Mouse (Mus musculus) mouse embryonic stem cell (cell line): Measurements from ENCODE around the gene Mvk.

Experiments used
- in situ Hi-C, 2 experiments: fragments of 300-500 bp; cut with MboI; formaldehyde crosslinking; loops; 1 replicate in 1 of 2; 3 replicates in 1 of 2; pipeline ENCODE4 v1.14.3; 2019 to 2020; ENCODE audit warnings: low sequenced_read_pairs in 2 of 2, low pct_unique_long_range_greater_than_20kb in 1 of 2, mixed read lengths in 1 of 2; ENCODE audit not compliant: unreplicated experiment in 1 of 2

The Mvk gene

GRCm38 (mm10) chr5:114443566-114444367 lies at the start of gene Mvk, which contains the start of gene Mmab:
Gene Mvk (plus strand): TSS chr5:114444269.
Gene Mmab (minus strand): TSS chr5:114444060.
- in situ Hi-C loops, result no loop called here

- in situ Hi-C loops, result no loop called here
Observed at GRCm38 (mm10) chr5:114406592-114406991, 37.5 kb upstream of the Mvk start.

DNA sequence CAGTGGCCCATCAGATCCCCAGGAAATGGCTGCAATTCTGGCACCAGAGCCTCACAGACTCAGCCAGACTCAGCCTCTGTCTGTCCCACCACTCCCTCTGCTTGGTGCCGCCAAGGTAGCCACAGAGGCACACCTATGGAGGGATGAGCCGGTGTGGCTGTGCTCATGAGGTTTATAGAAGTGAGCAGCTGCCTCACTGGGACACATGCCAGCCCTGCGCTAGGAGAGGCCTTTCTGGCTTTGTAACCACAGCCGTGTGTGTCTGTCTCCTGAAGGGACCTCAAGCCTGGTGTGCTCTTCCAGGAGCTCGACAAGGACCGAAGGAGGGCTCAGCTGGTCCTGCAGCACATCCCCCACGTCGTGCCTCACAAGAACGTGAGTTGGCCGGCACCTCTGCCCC lies 36.8 kb upstream of the Mvk start:
- in situ Hi-C loops, result no loop called here

DNA sequence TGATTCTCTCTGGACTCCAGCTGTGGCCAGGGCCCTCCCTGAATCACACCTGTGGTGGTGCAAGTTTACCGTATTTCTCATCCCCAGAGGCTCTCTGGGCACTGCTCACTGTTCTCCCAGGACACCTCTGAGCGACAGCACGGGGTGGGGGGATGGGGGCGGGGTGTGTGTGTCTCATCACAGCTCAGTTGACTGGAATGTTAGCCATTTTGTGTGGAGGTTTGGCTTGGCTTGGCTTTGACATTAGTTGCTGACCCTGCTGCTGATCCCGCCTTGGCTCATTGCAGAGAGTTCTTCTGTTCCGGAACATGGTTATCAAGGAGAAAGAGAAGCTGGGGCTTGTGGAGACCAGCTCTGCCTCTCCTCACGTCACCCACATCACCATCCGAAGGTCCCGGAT lies 36.3 kb upstream of the Mvk start:
- in situ Hi-C loops, result no loop called here

- in situ Hi-C loops, result no loop called here
Observed at GRCm38 (mm10) chr5:114408846-114409245, 35.2 kb upstream of the Mvk start.

DNA sequence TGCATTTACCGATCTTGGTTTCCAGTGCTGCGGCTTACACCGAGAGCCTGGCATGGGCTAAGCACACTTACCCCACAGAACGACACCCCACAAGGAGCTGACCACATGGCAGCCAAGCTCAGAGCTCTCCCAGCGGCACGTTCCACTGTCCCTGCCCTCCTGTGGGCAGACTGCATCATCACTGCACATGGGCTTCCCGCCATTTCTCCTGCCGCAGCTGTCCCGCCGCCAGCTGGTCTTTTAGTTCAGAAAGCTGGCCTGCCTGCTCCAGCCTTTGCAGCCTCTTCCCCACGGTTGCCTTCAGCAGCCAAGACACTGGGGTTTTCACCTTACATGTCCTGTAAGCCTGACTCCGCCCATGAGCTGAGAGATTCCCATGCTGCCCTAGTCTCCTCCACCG lies 33.6 kb upstream of the Mvk start:
- in situ Hi-C loops, result no loop called here

- in situ Hi-C loops, result no loop called here
Observed at GRCm38 (mm10) chr5:114412361-114412998, 31.6 kb upstream of the Mvk start.

GRCm38 (mm10) chr5:114413067-114413735 lies 30.9 kb upstream of the Mvk start:
- in situ Hi-C loops, result no loop called here

DNA sequence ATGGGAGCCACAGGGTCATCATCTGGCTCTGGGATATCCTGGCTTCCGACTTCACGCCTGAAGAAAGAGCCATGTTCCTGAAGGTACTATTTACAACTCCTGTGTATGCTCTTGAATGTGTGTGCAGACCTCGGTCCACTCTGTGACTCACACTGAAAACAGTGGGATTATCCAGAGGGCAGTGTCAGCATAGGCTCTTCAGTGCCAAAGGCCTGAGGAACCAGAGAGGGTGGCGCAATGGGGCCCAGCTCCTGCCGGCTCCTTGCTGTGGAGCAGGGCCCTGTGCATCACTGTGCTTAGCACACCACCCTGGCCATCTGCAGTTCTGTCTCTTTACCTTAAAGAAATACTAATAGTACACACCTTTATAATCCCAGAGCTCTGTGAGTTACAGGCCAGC lies 28.5 kb upstream of the Mvk start:
- in situ Hi-C loops, result no loop called here

DNA sequence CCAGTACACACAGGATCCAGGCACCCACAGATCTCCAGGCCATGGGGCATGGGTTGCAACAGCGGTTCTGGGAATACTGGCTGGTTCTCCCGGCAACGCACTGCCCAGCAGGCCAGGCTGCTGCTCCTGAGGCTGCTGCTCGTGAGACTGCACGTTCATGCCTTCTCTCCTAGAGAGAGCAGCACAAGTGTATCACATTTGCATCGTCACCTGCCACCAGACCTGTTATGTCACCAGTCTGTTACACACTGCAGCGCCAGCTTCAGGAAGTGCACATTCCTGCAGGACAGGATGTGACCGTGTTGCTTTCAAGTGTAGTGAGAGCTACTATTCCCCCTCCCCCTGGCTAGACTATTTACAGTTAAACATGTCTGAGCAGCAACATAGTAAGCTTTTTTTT lies 27.2 kb upstream of the Mvk start:
- in situ Hi-C loops, result no loop called here

- in situ Hi-C loops, result no loop called here
Observed at GRCm38 (mm10) chr5:114418541-114418940, 25.5 kb upstream of the Mvk start.

DNA sequence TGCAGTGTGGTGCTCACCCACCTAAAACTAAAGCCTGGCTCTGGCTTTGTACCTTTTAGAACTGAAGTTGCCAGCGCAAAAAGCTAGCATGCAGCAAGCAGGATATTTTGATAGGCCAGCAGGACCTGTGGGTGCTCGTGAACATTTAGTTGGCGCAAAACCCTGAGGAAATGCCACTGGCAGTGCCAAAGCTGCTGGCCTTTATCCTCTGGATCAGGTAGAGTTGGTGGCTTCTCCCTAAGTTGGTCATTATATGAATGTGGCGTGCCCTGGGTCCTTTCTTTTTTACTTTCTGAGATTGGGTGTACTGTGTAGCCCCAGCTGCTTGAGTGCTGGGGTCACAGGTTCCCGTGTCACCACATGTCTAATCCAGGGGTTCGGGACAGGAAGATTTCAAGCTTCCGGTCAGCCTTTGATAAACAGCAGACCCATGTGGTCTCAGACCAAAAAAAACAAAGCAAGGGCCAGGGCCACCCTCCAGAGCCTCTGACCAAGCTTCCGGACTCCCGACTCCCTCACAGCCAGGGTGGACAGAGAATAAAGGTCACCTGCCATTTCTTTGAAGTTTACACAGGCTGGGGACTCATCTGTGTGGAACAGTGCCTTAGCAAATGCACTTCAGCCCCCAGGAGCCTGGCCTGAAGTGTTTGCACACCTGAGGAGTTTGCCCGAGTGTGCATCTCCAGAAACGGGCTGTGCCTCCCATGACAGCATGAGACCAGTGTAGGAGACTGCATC lies 22.3 kb upstream of the Mvk start:
- in situ Hi-C loops, result no loop called here

DNA sequence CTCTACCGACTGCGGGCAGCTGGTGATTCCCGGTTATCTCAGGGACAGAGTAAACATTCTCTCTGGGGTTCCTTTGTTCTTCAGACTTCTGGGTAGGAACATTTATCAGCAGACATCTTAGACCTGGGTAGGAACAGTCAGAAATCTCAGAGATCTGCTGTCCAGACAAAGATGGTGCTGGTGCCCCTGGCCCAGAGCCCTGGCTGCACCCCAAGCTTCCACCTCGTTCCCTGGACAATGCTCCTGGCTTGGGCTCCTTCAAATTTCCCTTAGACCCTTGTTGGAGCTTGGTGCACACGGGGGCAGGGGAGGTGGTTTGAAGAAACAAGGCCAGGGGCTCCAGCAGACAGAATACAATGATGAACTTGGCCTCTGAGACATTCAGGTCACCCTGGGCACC lies 21.5 kb upstream of the Mvk start:
- in situ Hi-C loops, result no loop called here

GRCm38 (mm10) chr5:114423961-114424360 lies 20.1 kb upstream of the Mvk start:
- in situ Hi-C loops, result no loop called here

GRCm38 (mm10) chr5:114426732-114427131 lies 17.3 kb upstream of the Mvk start:
- in situ Hi-C loops, result no loop called here

DNA sequence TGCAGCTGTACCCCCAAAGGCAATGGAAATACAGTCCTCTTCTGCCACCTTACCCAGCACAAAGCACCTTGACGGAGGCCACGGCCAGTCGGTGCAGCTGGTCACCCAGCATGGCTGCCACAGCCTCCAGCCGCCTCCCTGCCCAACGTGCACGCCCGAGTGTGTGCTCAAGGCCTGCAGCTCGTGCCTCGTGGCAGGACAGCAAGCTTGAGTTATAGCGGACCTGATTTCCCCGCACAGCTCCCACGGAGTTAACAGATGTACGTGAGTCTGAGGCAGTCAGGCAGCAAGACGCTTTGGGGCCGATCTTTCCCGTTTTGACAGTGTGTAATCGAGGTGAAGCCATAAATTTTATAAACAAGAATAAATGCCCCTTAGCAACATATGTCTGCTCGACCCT lies 15.4 kb upstream of the Mvk start:
- in situ Hi-C loops, result no loop called here

DNA sequence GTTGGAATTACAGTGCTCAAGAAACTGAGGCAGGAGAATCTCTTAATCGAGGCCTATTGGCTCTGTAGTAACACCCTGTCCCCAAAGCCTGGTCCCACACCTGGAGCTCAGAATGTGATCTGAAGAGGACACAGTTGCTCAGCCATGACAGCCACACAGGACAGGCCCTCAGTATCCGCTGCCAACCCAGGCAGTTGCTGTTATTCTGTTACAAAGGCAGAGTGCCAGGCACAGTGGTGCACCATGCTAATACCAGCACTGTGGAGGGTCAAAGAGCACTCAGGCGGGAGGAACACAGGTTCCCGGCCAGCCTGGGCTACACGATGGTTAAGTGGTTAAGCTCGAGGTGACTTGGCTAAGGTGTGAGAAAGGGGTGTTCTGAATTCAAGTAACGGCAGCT lies 14.3 kb upstream of the Mvk start:
- in situ Hi-C loops, result no loop called here

- in situ Hi-C loops, result no loop called here
Observed at GRCm38 (mm10) chr5:114434359-114434758, 9.7 kb upstream of the Mvk start.

- in situ Hi-C loops, result no loop called here
Observed at GRCm38 (mm10) chr5:114435588-114435987, 8.5 kb upstream of the Mvk start.
